Mouse (Mus musculus) kidney, embryonic 16.5 days (tissue): Measurements from ENCODE around the gene Gm3415. TPM values are rescaled to one million over a fixed set of nuclear protein-coding genes. Genes with fewer than 3 reads are reported as not detected.
"Not testable (repeated sequence)": the region's sequence is repeated elsewhere in the genome, so short reads cannot be mapped to it uniquely, and the experiment has no call there.

Source experiments
- ATAC-seq: fragments of 200-750 bp; cut with Nextera tagmentation; 2 replicates; pipeline ENCODE4 v1.8.0; 2017; ENCODE audit warnings: moderate TSS enrichment; ENCODE audit not compliant: low FRiP score, low TSS enrichment
- H3K27ac ChIP-seq: fragments of 300-500 bp; sonication (generic); 2 replicates; pipeline ENCODE4 v1.5.1; 2014; ENCODE audit warnings: low read length
- H3K27me3 ChIP-seq: fragments of 300-500 bp; sonication (generic); 2 replicates; pipeline ENCODE4 v1.6.1; 2014; ENCODE audit warnings: low read length, control low read depth, mixed read lengths; ENCODE audit not compliant: insufficient read depth
- H3K36me3 ChIP-seq: fragments of 300-500 bp; sonication (generic); 2 replicates; pipeline ENCODE4 v1.6.1; 2014; ENCODE audit warnings: low read length, control low read depth, mixed read lengths; ENCODE audit not compliant: insufficient read depth
- H3K4me1 ChIP-seq: fragments of 300-500 bp; sonication (generic); 2 replicates; pipeline ENCODE4 v1.6.1; 2014; ENCODE audit warnings: low read length, control low read depth, mixed read lengths; ENCODE audit not compliant: insufficient read depth
- H3K4me2 ChIP-seq: fragments of 300-500 bp; sonication (generic); replicated peaks from 2 replicates; pipeline ENCODE4 v1.6.1; 2014; ENCODE audit warnings: low read depth, low read length
- H3K4me3 ChIP-seq: fragments of 300-500 bp; sonication (generic); 2 replicates; pipeline ENCODE4 v1.5.1; 2014; ENCODE audit warnings: mild to moderate bottlenecking, low read length
- H3K9ac ChIP-seq: fragments of 300-500 bp; sonication (generic); replicated peaks from 2 replicates; pipeline ENCODE4 v1.6.1; 2014; ENCODE audit warnings: low read length
- H3K9me3 ChIP-seq: fragments of 300-500 bp; sonication (generic); 2 replicates; pipeline ENCODE4 v1.6.1; 2016; ENCODE audit warnings: low read length, control low read depth
- WGBS: fragments of 180-500 bp; shearing (Covaris S2); extraction: QIAGEN DNeasy Blood & Tissue Kit; methylation state at CpG from one replicate; pipeline ENCODE4 v1.1.7; 2014; 5-methylcytosine and 5-hydroxymethylcytosine counted together
- polyA plus RNA-seq: library from polyadenylated mRNA; unstranded; fragments of >200 nt; fragmentation: Nextera tagmentation; extraction: Ambion mirVana; gene quantifications from 2 replicates; pipeline ENCODE4 v1.2.1, GENCODE M21; 2015

Gm3415 gene
- polyA plus RNA-seq, 1 experiment from 2014 or later: not detected

DNA sequence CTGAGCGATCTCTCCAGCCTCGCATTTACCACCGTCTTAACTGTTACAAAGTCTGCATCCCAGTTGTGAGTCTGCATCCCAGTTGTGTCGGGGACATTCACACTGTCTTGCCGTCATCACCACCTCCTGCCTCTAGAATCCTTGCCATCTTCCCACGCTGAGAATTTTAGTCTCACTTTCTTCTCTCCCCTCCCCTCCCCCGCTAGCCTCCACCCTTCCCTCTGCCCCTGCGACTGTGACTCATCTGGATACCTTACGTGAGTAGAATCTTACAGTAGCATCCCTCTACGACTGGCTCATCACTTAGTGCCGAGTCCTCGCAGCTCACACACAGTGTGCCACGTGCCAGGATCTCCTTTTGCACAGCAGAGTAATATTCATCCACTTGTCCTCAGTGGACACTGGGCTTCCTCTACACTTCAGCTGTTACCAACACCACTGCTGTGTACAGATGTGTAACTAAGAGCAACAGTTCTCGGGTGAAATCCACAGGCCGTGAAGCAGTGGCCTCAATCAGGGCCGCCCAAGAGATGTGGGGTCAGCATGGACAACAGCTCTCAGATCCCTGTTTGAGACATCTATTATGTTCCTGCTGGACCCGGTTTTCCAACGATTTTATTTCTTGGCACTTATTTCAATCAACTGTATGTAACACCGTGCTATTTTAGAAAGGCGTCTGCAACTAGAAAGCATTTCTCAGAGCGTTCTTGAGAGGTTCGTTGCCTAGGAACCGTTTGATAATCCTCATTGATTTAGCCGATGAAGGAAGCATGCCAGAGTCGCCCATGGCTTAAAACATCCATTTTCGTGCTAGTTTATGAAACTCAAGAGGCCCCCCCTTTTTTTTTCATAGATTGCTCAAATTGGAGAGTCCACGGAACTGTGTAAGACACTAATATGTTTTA, 42.5 kb downstream of the Gm3415 start:
- H3K4me1 ChIP-seq: no peaks in the 10 kb centered on the region
- H3K27me3 ChIP-seq: no peaks in the 10 kb centered on the region
- H3K4me3 ChIP-seq: no peak overlapping the region
- H3K27ac ChIP-seq: no peak overlapping the region
- WGBS: 91% methylated on average over 27 of the region's 27 CpGs
- no peak overlapping the region for H3K4me2 ChIP-seq
- H3K36me3 ChIP-seq: no peaks in the 10 kb centered on the region
- ATAC-seq: no peak
- no peak overlapping the region for H3K9ac ChIP-seq
- H3K9me3 ChIP-seq: no peaks in the 10 kb centered on the region

GRCm38 (mm10) chr5:146599216-146599615, 43.3 kb downstream of the Gm3415 start:
- WGBS: 78% methylated on average over 7 of the region's 7 CpGs
- H3K4me2 ChIP-seq: not testable (repeated sequence)

GRCm38 (mm10) chr5:146599970-146600369, 44.0 kb downstream of the Gm3415 start:
- Histone ChIP-seq H3K4me3 (no peak overlapping the region), H3K36me3 (no peaks in the 10 kb centered on the region), H3K4me2 (no peak overlapping the region), H3K9ac (no peak overlapping the region), H3K27ac (no peak overlapping the region), H3K27me3 (no peaks in the 10 kb centered on the region), H3K9me3 (no peaks in the 10 kb centered on the region), H3K4me1 (no peaks in the 10 kb centered on the region)
- 68% methylated on average over 5 of the region's 5 CpGs for WGBS
- no peak for ATAC-seq

More at GRCm38 (mm10) chr5:146599216-146599615, 43.3 kb downstream of the Gm3415 start:
- not testable (repeated sequence) for H3K27ac ChIP-seq, H3K36me3 ChIP-seq, H3K9ac ChIP-seq, H3K4me1 ChIP-seq, ATAC-seq, H3K4me3 ChIP-seq, H3K27me3 ChIP-seq, H3K9me3 ChIP-seq

- Histone ChIP-seq H3K9me3 (no peaks in the 10 kb centered on the region), H3K27me3 (no peaks in the 10 kb centered on the region), H3K9ac (no peak overlapping the region), H3K36me3 (no peaks in the 10 kb centered on the region), H3K4me2 (no peak overlapping the region), H3K4me1 (0 out of 2 replicates have a peak, but pooled peaks cover 3% of the 10 kb centered on the region), H3K4me3 (no peak overlapping the region), H3K27ac (no peak overlapping the region)
- no peak for ATAC-seq
- WGBS: 71% methylated on average over 5 of the region's 5 CpGs
These were observed 50.3 kb downstream of the Gm3415 start for GRCm38 (mm10) chr5:146606221-146606620.

GRCm38 (mm10) chr5:146606895-146607294, 51.0 kb downstream of the Gm3415 start:
- no peaks in the 10 kb centered on the region for H3K36me3 ChIP-seq
- H3K4me3 ChIP-seq: no peak overlapping the region
- 0 out of 2 replicates have a peak, but pooled peaks cover 5% of the 10 kb centered on the region for H3K4me1 ChIP-seq
- no peaks in the 10 kb centered on the region for H3K27me3 ChIP-seq
- 90% methylated on average over 5 of the region's 5 CpGs for WGBS
- no peak overlapping the region for H3K27ac ChIP-seq
- no peaks in the 10 kb centered on the region for H3K9me3 ChIP-seq
- no peak for ATAC-seq
- no peak overlapping the region for H3K4me2 ChIP-seq
- H3K9ac ChIP-seq: no peak overlapping the region

GRCm38 (mm10) chr5:146607816-146608215, 51.9 kb downstream of the Gm3415 start:
- WGBS: 62% methylated on average over 5 of the region's 5 CpGs
- Histone ChIP-seq H3K4me3 (no peak overlapping the region), H3K4me2 (no peak overlapping the region), H3K9ac (no peak overlapping the region), H3K4me1 (0 out of 2 replicates have a peak, but pooled peaks cover 5% of the 10 kb centered on the region), H3K9me3 (no peaks in the 10 kb centered on the region), H3K36me3 (no peaks in the 10 kb centered on the region), H3K27me3 (no peaks in the 10 kb centered on the region), H3K27ac (no peak overlapping the region)
- no peak for ATAC-seq

Other genes with a start within 250 kb of the Gm3415 start
- gene Wasf3, start 171.2 kb upstream of the Gm3415 start, polyA plus RNA-seq: 3.0 and 3.5 TPM in 2 replicates
- gene Gm6408, start 74.2 kb upstream of the Gm3415 start, polyA plus RNA-seq: not detected in 2 replicates
- gene Gm6370, start 64.8 kb upstream of the Gm3415 start, polyA plus RNA-seq: not detected in 2 replicates
- gene 4930449I24Rik, start 53.7 kb upstream of the Gm3415 start, polyA plus RNA-seq: not detected in 2 replicates
- gene Gm3402, start 42.0 kb upstream of the Gm3415 start, polyA plus RNA-seq: not detected in 2 replicates
- gene Gm3404, start 30.3 kb upstream of the Gm3415 start, polyA plus RNA-seq: not detected in 2 replicates
- gene Gm3409, start 18.5 kb upstream of the Gm3415 start, polyA plus RNA-seq: not detected in 2 replicates
- 0.76 and 1.1 TPM in 2 replicates for gene Gpr12, start 29.1 kb downstream of the Gm3415 start, polyA plus RNA-seq
- gene Usp12, start 238.9 kb downstream of the Gm3415 start, polyA plus RNA-seq: 22.1 and 23.0 TPM in 2 replicates